Mouse (Mus musculus) midbrain, postnatal 0 days (tissue): ENCODE measurements at regions not wholly inside any gene's neighbourhood (a gene's known extent, or its start where the extent isn't known, plus 50 kb on each side); places are given as distances from the start of the nearest gene placed in this dataset.

Experiments
- ATAC-seq: fragments of 200-750 bp; cut with Nextera tagmentation; 2 replicates; pipeline ENCODE4 v1.8.0; 2017; ENCODE audit warnings: moderate number of reproducible peaks, mild to moderate bottlenecking, moderate TSS enrichment, moderate library complexity; ENCODE audit not compliant: low FRiP score
- DNase-seq: peaks from one replicate; pipeline ENCODE4 v3.0.0-alpha.2; 2015; ENCODE audit warnings: low spot score
- H3K27ac ChIP-seq: fragments of 300-500 bp; sonication (generic); 2 replicates; pipeline ENCODE4 v1.5.1; 2014; ENCODE audit warnings: low read depth, mild to moderate bottlenecking, low read length, mixed read lengths
- H3K27me3 ChIP-seq: fragments of 300-500 bp; sonication (generic); 2 replicates; pipeline ENCODE4 v1.6.1; 2014; ENCODE audit warnings: low read length, control low read depth, mixed read lengths; ENCODE audit not compliant: insufficient read depth
- H3K36me3 ChIP-seq: fragments of 300-500 bp; sonication (generic); 2 replicates; pipeline ENCODE4 v1.6.1; 2014; ENCODE audit warnings: low read length, control low read depth, mixed read lengths; ENCODE audit not compliant: insufficient read depth
- H3K4me1 ChIP-seq: fragments of 300-500 bp; sonication (generic); 2 replicates; pipeline ENCODE4 v1.6.1; 2014; ENCODE audit warnings: mild to moderate bottlenecking, control low read depth, antibody characterized with exemption, low read length, mixed read lengths; ENCODE audit not compliant: insufficient read depth
- H3K4me2 ChIP-seq: fragments of 300-500 bp; sonication (generic); 2 replicates; pipeline ENCODE4 v1.6.1; 2014; ENCODE audit warnings: low read depth, mild to moderate bottlenecking, low read length, mixed read lengths; ENCODE audit not compliant: poor library complexity, severe bottlenecking
- H3K4me3 ChIP-seq: fragments of 300-500 bp; sonication (generic); 2 replicates; pipeline ENCODE4 v1.5.1; 2014; ENCODE audit warnings: low read depth, mild to moderate bottlenecking, low read length, moderate library complexity
- H3K9ac ChIP-seq: fragments of 300-500 bp; sonication (generic); replicated peaks from 2 replicates; pipeline ENCODE4 v1.6.1; 2014; ENCODE audit warnings: mild to moderate bottlenecking, low read length, moderate library complexity, mixed read lengths; ENCODE audit not compliant: poor library complexity, severe bottlenecking
- H3K9me3 ChIP-seq: fragments of 300-500 bp; sonication (generic); 2 replicates; pipeline ENCODE4 v1.6.1; 2016; ENCODE audit warnings: low read length, control low read depth
- CTCF ChIP-seq: IDR thresholded peaks from 2 replicates; pipeline ENCODE4 v1.5.1; 2016; ENCODE audit warnings: antibody characterized with exemption, mild to moderate bottlenecking
- WGBS: fragments of 180-500 bp; shearing (Covaris S2); extraction: QIAGEN DNeasy Blood & Tissue Kit; methylation state at CpG from one replicate; pipeline ENCODE4 v1.1.7; 2014; 5-methylcytosine and 5-hydroxymethylcytosine counted together

DNA sequence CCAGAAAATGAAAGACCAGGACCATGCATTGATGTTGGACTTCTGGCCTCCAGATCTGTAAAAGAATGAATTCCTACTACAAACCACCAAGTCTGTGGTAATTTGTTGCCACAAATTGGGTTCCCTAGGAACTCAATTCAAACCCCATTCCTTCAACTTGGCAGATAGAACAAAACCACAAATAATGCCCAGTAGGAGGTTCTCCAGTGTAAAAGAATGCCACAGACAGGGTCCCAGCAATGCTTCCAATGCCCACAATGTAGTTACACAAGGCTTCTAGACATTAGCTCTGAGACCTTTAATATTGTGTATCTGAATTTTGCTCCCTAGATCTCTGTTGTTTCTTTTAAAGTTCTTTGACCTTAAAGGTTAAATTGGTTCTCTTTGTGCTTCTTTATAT, 278.2 kb upstream of the Pitx2 start:
- H3K36me3 ChIP-seq: no peaks in the 10 kb centered on the region
- H3K4me2 ChIP-seq: no peak overlapping the region
- H3K9me3 ChIP-seq: no peaks in the 10 kb centered on the region
- no peak for TF ChIP-seq CTCF
- no peak for ATAC-seq
- no peak overlapping the region for H3K27ac ChIP-seq
- no peaks in the 10 kb centered on the region for H3K4me1 ChIP-seq
- DNase-seq: no peak
- H3K4me3 ChIP-seq: no peak overlapping the region
- H3K9ac ChIP-seq: no peak overlapping the region
- no peaks in the 10 kb centered on the region for H3K27me3 ChIP-seq

DNA sequence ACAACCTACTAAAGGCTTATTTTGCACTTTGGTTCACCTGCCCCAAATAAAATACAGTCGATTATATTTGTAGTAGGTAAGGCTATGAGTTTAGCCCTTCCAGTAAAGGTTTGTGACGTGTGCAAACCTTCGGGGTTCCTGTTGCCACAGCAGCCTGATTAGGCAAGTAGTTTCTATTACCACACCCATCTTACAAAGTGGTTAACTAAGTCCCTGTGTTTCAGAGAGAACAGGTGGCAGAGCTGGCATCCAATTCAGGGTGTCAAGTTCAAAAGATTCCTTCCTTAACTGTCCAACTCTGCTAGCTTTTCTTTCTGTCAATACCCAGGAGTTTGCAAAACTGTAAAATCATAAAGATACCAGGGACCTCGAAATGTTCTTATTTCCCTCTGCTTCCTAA, 277.5 kb upstream of the Pitx2 start:
- TF ChIP-seq CTCF: no peak
- no peaks in the 10 kb centered on the region for H3K36me3 ChIP-seq
- no peak overlapping the region for H3K9ac ChIP-seq
- no peak overlapping the region for H3K27ac ChIP-seq
- no peak overlapping the region for H3K4me3 ChIP-seq
- no peaks in the 10 kb centered on the region for H3K27me3 ChIP-seq
- H3K9me3 ChIP-seq: no peaks in the 10 kb centered on the region
- no peaks in the 10 kb centered on the region for H3K4me1 ChIP-seq
- H3K4me2 ChIP-seq: no peak overlapping the region
- 86% methylated on average over 4 of the region's 4 CpGs for WGBS
- no peak for DNase-seq
- no peak for ATAC-seq

DNA sequence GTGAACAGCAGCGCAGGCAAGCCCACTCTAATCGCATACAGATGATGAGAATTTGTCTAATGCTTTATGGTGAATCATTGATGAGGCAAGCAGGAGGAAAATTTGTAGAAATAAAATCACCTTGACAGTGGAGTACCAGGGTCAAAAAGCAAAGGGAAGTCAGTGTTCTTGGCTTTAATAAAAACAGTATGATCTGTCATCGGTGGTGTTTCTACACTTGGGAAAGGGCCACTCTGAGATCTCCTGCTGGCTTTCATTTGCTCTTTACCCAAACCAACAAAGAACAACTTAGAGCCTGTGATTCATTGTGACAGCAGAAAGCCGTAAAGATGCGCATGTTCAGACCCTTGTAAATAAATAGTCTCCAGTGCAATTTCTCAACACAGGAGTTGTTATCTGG, 261.1 kb upstream of the Pitx2 start:
- no peak for DNase-seq
- no peak for TF ChIP-seq CTCF
- H3K27me3 ChIP-seq: no peaks in the 10 kb centered on the region
- WGBS: 74% methylated on average over 5 of the region's 5 CpGs
- ATAC-seq: no peak
- no peak overlapping the region for H3K27ac ChIP-seq
- no peaks in the 10 kb centered on the region for H3K9me3 ChIP-seq
- H3K36me3 ChIP-seq: no peaks in the 10 kb centered on the region
- no peak overlapping the region for H3K4me3 ChIP-seq
- no peaks in the 10 kb centered on the region for H3K4me1 ChIP-seq
- no peak overlapping the region for H3K9ac ChIP-seq
- no peak overlapping the region for H3K4me2 ChIP-seq

DNA sequence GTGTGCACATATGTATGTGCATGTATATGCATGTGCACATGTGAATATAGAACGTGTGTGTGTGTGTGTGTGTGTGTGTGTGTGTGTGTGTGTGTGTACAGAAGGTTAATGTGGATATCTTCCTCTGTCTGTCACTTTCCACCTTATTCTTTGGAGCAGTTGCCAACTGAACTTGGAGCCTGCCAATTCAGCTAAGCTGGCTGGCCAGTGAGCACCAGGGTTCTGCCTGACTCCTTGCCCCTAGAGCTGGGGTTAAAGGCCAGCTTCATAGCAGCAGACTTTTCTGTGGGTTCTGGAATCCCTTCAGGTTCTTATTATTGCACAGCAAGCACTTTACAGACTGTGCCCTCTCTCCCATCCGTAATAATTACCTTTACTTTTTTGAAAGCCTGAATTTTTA, 258.5 kb upstream of the Pitx2 start:
- no peak overlapping the region for H3K4me2 ChIP-seq
- DNase-seq (no peak), ATAC-seq (no peak)
- no peak overlapping the region for H3K4me3 ChIP-seq
- no peaks in the 10 kb centered on the region for H3K27me3 ChIP-seq
- no peaks in the 10 kb centered on the region for H3K4me1 ChIP-seq
- WGBS: 77% methylated on average over 2 of the region's 2 CpGs
- H3K9me3 ChIP-seq: no peaks in the 10 kb centered on the region
- H3K27ac ChIP-seq: no peak overlapping the region
- no peaks in the 10 kb centered on the region for H3K36me3 ChIP-seq
- no peak for TF ChIP-seq CTCF
- H3K9ac ChIP-seq: no peak overlapping the region

DNA sequence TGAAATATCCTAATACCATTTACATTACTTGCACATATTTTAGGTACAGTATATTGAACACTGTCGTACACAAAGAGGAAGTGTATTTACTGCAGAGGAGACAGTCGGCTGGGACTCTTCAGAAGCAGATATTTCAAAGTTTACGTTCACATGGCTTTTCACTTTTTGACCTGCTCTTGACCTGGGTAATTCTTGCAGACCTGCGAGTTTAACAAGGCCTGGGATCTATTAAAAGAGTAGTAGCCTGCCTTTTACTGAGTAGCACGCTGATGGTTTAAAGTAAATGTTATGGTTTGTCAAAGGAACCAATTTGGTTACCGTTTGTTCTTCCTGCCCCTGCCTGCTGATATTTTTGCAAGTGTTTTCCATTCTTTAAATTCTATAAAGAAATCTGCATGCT, 255.0 kb upstream of the Pitx2 start:
- Histone ChIP-seq H3K9me3 (no peaks in the 10 kb centered on the region), H3K4me3 (no peak overlapping the region), H3K4me2 (no peak overlapping the region), H3K27me3 (no peaks in the 10 kb centered on the region), H3K36me3 (no peaks in the 10 kb centered on the region), H3K4me1 (no peaks in the 10 kb centered on the region), H3K27ac (no peak overlapping the region), H3K9ac (no peak overlapping the region)
- no peak for DNase-seq
- 77% methylated on average over 6 of the region's 6 CpGs for WGBS
- ATAC-seq: no peak
- TF ChIP-seq CTCF: no peak

DNA sequence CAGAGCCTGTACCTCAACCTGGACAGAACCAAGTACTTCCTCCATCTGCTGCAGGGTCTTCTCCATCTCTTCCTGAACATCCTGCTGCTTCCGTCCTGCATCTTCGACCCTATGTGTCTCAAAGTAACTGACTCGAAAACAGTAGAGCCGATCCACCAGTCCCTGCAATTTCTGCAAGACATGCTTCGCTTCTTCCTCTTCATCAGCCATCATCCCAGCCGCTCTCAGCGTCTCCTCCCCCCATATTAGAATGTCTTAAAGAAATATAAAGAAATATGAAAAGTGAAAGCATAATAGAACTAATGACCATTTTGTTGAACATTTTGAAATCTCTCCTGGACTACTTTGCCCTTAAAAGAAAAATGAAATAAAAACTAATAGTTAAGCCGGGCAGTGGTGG, 244.8 kb upstream of the Pitx2 start:
- Histone ChIP-seq H3K4me1 (no peaks in the 10 kb centered on the region), H3K27ac (no peak overlapping the region), H3K9ac (no peak overlapping the region), H3K27me3 (no peaks in the 10 kb centered on the region), H3K4me3 (no peak overlapping the region), H3K4me2 (no peak overlapping the region), H3K9me3 (no peaks in the 10 kb centered on the region), H3K36me3 (no peaks in the 10 kb centered on the region)
- ATAC-seq (no peak), DNase-seq (no peak)
- WGBS: 98% methylated on average over 8 of the region's 8 CpGs
- TF ChIP-seq CTCF: no peak

DNA sequence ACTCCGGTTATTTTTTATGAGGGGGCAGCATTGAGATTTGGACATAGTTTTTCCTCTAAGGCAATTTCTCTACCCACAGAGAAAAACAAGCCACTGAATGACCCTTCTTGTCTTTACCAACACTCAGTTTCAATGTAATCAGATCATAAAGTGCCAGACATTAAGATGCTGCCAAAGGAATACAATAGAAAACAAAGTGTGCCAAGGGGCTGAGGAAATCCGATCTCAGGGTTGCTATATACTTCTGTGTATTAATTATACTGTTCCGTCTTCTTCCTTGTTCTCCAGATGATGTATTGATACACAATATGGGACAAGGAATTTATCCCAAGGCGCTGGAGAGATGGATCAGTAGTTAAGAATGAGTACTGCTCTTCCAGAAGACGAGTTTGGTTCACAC, 222.9 kb upstream of the Pitx2 start:
- Histone ChIP-seq H3K4me2 (no peak overlapping the region), H3K9me3 (no peaks in the 10 kb centered on the region), H3K27ac (no peak overlapping the region), H3K36me3 (no peaks in the 10 kb centered on the region), H3K27me3 (no peaks in the 10 kb centered on the region), H3K4me1 (no peaks in the 10 kb centered on the region), H3K9ac (no peak overlapping the region), H3K4me3 (no peak overlapping the region)
- ATAC-seq (no peak), DNase-seq (no peak)
- no peak for TF ChIP-seq CTCF
- 84% methylated on average over 5 of the region's 5 CpGs for WGBS
